Mouse (Mus musculus): Measurements from ENCODE around the gene Usp1.
"Not testable (repeated sequence)": the region's sequence is repeated elsewhere in the genome, so short reads cannot be mapped to it uniquely, and the experiment has no call there.

Gene Usp1

DNA sequence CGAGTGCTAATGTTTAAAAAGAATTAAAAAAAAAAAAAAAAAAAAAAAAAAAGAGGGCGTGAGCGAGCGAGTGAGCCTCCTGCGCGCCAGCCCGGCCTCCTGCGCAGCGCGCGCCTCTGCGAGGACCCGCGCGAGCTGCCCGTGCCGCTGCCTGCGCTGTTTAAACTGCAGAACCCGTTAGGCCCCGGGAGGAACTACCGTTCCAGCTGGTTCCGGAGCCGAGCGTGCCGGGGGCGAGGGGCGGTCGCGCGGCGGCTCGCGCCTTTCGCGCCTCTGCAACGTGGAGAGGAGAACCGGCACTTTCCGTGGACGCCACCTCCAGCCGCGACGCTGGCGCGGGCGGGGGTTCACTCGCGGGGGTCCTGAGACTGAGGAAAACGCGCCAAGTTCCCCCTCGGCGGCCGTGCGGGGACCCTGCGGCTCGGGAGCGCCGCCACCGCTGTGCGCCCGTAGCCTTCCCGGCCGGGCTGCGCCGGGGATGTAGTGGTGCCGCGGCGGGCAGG lies at the start of gene Usp1:
Gene Usp1 (plus strand): TSS at position 243 of the 503 bp plus-strand sequence.
- DNase-seq: no peak

DNA sequence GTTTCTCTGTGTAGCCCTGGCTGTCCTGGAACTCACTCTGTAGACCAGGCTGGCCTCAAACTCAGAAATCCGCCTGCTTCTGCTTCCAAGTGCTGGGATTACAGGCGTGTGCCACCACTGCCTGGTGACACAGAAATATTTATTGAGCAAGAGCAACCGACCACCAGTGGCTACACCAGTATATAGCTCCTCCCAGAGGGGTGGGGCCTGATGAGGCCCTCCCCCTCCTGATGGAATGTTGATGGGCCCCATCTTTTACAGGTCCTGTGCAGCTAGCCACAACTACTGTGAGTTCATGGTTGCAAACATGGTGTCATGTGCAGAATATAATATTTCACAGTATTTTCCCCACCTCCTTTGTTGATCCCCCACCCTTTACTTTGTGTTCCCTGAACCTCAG lies 40.9 kb upstream of the Usp1 start:
- no peak for DNase-seq

DNA sequence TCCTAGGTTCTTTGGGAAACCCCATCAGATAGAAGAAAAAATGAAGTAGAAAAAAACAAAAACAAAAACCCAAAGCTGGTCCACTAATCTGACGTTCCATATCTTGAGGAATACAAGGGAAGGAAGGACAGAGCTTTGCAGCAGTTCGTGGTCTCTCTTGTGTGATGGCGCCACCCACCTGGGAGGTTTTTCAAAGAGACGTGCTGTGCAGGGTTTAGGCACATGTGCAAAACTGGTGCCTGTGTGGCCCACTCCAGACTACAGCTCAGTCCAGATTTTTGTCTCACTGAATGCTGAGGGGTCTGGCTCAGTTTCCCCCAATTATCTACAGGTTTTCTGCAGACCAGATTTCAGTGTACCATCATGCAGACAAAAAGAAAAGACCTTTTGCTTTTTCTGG lies 37.2 kb upstream of the Usp1 start:
- DNase-seq: no peak

DNA sequence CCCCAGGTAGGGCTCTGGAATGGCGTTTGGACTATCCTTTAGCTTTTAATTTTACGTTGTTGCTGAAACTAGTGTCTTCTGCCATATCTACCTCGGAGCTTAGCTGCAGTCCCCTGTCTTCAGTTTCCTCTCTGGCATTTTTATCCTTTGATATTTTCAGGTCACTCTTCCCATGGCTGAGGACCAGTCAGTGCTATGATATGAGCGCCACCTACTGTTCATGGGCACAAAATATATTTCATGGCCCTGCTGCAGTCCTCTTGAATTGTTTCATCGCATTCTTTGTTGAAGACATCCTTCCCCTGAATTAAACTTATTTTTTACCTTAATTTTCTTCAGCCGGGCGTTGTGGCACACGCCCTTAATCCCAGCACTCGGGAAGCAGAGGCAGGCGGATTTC lies 36.5 kb upstream of the Usp1 start:
- peak; percentile 11 for DNase-seq

DNA sequence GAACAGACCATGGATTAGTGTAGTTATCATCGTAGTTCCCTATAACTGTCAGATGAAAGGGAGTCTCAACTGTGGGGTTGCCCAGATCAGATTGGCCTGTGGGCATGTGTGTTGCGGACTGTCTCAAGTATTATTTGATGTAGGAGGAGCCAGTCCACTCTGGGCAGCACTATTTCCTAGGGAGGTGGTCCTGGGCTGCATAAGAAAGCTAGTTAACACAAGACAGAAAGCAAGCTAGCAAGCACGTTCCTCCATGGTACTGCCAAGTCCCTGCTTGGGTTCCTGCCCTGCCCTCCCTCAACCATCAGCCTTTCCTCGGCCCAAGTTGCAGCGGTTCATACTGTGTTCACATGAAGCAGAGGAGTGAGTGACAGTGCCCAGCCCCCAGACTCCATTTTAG lies 13.4 kb upstream of the Usp1 start:
- no peak for DNase-seq

DNA sequence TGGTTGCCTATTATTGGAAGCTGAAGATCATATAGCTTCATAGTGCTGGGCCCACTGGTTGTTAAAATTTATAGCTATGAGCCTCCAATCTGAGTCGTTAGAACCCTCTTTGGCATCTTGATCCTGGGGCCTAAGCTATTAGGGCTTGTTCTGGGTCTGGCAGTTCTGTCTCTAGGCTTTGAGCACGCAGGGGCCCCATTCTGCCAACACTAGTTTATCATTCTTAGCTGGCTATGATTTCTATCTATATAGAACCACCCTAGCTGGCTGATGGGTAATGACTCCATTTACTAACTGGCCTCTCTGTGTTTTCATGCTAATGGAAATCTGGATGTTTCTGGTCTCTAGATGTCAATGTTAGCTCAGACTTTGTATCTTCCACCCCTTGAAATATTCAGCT lies 5.9 kb upstream of the Usp1 start:
- DNase-seq: no peak

DNA sequence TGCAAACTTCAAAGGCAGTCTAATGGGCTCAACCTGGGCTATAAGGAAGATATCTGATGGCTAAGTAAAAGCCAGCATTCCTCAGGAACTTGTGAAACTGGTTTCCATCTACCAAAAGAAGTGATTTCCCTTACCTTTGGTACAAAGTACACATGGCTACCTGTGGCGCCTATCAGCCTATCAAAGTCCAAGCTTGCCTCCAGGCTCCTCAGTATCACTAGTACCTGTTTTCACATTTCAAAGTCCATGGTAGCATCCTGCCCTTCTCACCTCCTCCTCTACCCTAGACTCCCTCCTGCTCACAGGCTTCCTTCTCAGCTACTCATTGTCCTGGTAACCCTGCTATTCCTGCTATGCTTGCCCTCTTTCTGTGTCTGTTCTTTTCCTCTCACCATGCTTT lies 5.4 kb upstream of the Usp1 start:
- DNase-seq: no peak

DNA sequence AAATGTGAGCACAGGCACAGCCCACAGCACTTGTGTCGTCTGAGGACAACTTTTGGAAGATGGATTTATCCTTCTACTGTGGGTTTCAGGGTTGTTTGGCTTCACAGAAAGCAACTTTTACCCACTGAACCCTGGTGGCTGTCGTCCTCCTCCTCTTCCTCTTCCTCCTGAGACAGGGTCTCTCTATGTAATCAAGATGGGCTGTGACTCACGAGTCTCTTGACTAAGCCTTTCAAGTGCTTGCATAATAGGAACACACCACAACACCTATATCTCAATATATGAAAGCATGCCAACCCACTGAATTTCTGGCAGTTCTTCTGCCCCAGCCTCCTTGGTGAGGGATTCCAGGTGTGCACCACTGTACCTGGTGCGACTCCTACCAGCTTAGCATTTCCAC lies 2.7 kb upstream of the Usp1 start:
- DNase-seq: no peak

DNA sequence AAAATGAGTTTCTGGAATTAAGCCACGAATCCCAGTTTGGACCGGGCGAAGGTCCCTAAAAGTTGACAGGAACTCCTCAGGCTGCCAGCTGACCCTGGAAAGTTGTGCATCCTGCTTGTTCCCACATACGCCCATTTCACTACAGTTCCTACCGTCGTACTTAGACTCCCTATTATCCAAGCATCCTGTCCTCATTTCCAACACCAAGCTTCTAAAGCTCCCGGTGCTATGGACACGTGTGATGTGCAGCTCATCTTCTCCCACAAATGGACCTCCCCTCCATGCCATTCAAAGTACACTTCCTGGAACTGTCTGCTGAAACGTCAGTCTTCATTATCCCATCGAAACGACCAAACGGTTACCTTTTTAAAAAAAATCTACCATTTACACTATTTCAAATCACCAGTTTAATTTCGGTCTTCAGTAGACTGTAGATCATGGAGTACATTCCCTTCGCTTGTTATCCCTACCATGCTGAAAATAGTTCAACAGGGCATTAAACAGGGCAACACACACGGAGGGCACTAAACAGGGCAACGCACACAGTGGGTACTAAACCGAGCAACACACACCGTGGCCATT lies 1.5 kb upstream of the Usp1 start:
- peak; percentile 33 for DNase-seq

DNA sequence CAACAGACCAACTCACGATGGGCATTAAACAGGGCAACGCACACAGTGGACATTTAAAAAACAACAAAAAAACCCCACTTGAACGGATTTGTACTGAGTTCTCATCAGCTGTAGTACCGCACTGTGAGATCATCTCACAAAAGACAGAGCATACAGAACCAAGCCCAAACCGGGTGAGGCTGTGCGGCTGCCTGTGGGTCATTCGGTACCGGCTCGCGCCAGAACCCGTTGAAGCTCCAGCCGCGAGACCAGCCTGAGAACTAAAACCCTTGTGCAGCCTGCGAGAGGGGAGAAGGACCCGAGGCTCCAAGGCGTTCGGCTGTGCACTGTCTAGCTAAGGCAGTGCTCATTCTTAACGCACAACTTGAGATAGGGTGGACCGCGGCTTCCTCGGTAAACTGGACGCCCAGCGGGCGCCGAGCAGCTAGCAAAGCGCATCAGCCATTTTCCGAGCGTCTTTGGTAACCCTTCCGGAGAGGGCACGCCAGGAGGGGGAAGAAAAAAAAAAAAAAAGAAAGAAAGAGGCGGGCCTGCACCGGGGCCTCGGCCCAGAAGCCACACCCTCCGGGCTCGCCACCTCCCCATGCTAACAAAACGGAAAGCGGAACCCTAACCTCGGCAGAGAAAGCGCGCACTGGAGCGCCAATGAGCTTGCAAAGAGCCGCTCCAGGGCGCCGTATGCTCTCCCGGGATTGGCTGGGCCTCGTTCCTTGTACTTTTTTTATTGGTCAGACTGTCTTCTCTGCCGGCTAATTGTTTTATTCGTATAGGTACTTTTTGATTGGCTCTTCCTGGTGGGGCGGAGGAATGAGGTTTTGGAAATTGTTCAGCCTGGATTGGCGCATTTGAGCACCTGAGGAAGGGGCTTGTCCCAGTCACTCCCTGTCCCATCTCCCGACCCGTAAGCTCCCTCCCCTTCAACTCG lies 705 bp upstream of the Usp1 start:
- DNase-seq: peak; percentile 100

DNA sequence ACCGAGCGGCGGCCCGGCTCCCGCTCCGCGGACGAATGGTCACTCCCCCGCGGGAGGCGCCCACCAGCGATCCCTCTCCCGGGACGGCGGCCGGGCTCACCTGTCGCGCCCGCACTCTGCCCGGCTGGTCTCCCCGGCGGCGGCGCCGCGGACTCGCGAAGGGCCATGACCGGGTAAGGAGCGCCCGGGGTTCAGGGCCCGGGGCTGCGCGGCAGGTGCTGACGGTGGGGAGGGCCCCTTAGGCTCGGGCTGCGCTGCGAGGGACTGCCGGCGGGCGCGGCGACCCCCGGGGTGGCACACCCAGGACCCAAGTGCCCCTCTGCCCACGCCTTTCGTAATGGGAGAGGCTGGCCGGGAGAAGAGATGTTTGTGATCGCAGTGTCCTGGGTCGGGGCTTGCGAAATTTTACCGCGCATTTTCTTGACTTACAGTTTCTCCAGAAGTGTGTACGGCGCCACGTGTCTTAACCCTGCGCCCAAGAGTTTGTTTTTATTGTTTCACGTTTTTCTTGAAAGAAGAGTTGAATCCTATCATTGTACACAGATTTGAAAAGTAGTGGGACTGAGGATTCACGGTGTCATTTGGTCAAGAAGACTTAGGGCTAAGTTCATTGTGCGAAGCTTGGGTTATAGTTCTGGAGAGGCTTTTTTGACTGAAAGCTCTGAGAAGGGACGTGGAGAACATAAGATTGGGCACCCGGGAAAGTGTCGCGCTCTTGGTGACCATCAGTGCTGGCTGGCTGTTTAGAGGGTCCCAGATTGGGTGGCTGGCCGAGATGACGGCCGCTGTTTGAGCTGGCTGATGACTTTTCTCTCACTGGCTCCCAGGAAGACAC lies 678 bp downstream of the Usp1 start:
- DNase-seq: no peak

DNA sequence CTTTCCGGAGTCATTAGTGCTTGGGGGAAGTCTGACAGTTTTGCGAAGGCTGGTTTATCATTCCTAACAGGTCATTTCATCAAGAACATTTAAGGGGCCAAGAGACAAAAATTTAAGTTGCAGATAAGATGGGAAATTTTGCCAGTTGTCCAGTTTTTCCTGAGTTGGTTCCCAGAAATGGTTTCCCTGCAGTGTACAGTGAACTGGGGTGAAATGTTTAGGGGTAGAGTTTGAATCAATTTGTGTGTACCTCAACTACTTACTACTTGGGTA lies 1.2 kb downstream of the Usp1 start:
- DNase-seq: no peak

DNA sequence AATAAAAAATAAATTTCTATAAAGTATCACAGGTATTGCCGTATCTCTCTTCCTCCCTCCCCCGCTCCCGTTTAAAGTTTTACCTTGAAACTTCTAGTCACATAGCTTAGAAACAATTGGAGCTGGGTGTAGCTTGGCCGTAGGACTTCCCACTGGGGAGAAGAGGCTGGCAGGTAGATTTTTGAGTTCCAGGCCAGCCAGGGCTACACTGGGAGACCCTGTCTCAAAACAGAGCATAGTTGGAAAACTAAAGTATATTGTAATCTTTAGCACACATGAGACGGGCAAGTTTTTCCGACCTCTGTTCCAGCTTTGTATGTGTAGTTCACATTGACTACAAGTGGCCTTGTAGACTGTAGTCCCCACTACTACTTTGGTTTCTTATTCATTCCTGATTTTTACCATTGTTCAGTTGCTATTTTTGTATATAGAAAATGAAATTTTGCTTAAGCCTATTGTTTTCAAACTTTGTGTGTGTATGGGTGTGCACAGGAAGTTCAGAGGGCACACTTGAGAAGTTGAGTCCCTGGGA lies 1.7 kb downstream of the Usp1 start:
- no peak for DNase-seq

DNA sequence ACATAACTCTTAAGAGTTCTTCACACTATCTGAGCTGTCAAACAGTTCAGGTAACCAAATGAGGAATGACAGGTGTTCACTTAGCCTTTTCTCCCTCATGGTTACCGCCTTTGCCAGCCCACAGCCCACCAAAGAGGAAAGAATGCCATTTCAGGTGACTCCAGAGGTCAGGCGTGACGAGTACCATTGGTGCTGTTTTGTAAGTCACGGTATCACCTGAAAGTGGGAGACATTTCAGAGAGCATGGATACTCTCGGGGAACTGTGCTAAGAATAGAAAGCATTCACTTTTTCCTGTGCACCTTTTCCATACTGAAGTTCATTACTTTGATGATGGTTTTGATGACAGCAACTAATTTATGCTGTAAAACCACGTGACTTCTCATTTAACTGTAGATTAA lies 12.4 kb downstream of the Usp1 start:
- no peak for DNase-seq

DNA sequence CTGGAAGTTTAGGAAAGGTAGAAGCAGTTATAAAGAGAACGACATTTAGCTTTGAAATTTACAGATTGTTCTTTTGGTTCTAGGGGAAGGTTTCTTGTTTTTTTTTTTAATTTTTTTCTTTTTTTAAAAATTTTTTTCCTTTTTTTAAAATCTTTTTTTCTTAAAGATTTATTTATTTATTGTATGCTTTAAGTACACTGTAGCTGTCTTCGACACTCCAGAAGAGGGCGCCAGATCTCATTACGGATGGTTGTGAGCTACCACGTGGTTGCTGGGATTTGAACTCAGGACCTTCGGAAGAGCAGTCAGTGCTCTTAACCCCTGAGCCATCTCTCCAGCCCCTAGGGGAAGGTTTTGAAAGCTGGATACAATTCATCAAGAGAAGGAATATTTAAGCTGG lies 14.6 kb downstream of the Usp1 start:
- not testable (repeated sequence) for DNase-seq

DNA sequence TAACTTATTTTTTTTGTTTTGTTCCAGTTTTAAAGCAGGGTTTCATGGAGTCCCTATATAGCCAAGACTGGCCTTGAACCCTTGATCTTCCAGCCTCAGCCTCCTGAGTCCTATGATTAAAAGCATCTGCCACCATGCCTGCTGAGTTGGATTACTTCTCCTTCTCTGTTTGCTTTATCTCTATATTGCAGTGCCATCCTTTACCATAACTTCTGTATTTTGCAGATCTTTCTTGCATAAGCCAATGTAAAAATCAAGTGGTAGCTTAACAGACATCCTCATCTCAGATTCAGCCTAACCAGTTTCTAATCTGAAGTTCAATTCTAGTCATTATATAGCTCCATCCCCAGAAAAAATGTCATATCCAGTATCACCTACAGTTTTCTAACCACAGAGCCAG lies 27.0 kb downstream of the Usp1 start:
- no peak for DNase-seq

DNA sequence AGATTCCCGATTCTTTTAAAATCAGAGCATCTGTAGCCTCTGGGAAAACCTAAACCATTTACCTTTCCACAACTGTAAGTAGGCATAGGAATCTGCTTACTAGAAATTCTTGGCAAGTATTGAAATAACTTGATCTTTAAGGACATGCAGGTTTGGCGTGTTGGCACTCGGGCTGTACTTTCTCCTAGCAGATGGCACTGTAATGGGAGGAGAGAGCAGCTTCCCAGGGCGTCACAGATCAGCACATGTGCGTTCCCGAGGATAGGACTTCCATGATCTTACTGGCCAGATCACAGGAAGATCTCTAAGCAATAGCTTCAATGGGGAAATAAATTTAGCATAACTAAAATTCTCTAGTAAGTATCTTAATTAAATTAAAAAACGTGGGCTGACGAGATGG lies 32.4 kb downstream of the Usp1 start:
- peak; percentile 5 for DNase-seq

DNA sequence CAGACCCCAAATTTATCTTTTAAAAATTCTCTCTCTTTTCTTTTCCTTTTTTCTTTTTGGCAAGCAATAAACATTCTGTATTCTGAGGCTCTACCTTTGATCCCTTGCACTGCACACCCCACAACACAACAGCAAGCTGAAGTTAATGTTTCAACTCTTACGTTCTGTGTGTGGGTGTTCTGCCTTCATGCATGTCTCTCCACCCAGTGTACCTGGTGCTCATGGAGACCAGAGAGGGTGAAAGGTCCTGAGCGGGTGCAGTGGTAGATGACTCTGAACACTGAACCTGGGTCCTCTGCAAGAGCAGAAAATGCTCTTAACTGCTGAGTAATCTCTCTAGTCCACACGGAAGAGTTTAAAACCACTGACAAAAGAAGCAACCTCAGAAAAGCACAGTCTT lies 36.6 kb downstream of the Usp1 start:
- peak; percentile 85 for DNase-seq

DNA sequence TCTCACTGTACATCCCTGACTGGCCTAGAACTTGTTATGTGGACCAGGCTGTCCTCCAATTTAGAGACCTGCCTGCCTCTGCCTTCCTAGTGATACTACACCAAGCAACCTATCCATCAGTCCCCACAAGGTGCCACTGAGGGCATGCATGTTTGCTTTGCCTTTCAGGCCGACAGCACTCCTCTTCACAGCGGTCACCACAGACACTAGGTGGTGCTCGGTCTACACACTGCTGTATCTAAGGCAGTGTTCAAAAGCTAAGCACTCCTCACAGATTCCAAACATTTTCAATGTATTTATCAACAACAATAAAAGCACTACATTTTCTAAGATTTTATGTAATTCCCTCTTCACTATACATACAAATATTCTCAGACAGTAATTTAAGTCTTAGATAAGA lies 46.3 kb downstream of the Usp1 start:
- DNase-seq: no peak

DNA sequence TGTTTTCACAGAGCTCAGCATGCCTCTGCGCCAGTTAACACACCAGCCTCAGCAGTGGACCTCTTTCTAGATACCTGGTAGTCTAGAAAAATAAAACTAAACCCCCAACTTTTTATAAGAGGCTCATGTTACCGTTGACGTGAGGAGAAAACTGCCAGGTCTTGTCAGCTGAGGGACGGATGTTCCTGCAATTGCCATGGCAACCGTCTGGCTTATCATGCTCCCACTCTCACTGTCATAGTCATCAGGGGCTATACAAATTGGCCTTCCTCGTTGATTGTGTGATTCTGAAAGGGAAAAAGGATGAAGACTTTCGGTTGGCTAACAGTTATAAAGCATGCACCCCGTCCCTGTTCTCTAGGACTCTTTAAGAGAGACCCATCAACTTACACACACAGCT lies 52.1 kb downstream of the Usp1 start:
- no peak for DNase-seq

DNA sequence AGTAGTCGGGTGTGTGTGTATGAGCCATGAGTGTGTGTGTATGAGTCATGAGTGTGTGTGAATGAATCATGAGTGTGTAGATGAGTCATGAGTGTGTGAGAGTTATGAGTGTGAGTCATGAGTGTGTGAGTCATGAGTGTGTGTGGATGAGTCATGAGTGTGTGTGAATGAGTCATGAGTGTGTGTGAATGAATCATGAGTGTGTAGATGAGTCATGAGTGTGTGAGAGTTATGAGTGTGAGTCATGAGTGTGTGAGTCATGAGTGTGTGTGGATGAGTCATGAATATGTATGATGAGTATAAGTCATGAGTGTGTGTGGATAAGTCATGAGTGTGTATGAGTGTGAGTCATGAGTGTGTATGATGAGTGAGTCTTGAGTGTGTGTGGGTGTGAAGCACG lies 54.7 kb downstream of the Usp1 start:
- DNase-seq: not testable (repeated sequence)

DNA sequence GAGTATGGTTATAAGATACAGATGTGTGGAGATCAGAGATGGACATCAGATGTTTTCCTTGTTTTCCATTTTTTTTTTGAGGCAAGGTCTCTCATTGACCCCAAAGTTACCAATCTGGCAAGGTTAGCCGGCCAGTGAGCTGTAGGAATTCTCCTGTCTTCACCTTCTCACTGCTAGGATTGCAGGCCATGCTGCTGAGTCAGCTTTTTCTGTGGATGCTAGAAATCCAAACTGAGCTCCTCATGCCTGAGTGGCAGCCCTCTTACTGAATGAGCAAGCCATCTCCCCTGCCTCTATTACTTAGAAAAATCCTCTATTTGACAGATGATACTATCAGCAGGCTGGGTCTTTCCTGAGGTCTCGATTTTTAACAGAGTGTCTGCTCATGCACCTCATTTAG lies 55.1 kb downstream of the Usp1 start:
- DNase-seq: no peak

DNA sequence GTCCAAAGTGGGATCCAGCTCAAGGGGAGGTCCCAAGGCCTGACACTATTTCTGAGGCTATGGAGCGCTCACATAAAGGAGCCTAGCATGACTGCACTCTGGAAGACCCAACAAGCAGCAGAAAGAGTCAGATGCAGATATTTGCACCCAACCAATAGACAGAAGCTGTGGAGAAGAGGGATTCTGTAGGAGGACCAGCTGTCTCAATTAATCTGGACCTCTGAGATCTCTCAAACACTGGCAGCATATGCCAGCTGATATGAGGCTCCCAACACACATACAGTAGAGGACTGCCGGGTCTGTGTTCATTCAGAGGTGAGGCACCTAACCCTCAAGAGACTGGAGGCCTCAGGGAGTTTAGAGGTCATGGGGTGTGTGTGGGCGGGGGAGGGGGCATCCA lies 56.4 kb downstream of the Usp1 start:
- not testable (repeated sequence) for DNase-seq

DNA sequence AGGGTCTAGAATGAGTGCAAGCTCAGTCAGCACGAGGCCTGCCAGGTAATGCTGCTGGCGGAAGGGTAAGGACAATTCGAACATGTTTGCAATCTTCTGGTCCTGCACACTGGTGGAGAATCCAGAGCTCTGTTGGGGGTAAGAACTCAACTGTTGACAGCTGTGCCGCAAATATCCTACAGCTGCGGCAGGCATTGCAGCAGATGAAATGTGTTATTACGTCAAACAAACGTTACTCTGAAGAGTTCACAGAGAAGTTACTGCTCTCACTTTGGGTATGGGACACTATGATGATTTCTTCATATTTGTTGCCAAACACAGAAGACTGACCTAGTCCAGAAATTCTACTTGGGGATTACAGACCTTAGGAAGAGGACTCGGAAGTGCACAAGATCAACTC lies 61.1 kb downstream of the Usp1 start:
- no peak for DNase-seq

All from kidney, adult 11 months (tissue).